Mouse (Mus musculus) kidney, adult 11 months (tissue): ENCODE data around the gene Mrpl16.

Experiments
- DNase-seq: peaks from one replicate; pipeline ENCODE4 v3.0.0; 2022

Gene Mrpl16

DNA sequence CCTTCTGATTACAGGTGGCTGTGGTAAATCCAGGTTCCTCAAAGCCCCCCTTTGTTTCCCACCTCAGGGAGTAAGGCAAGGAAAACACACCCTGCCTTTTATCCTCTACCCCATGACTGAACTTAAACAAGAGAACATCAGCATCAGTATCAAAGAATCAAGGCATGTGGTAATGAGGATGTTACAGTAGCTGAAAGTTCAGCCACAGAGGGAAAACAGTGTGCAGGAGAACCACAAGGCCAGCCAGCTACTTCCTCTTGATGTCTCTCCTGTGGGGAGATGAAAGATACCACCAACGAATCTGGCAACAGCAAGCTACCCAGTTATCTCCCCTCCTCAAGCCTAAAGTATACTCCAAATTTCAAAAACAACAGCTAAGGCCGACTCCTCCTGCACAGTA lies 37.1 kb downstream of the Mrpl16 start:
- no peak for DNase-seq

DNA sequence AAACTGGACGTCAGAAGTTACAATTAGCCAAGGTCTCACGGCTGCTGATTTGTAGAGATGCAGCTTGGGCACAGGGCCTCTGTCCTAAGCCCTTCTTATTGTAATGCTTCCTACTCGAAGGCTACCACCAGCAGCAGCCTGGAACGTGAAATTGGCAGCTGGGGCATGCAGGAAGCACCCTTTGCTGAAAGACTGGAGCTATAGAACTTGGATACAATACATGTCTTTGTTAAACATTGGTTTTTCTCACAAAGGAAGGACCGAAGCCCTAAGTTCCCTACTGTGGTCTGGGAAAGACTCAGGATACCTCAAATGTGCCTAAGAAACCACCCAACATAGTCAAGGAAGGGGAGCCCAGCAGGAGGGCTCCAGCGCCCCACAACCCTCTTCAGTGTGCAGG lies 37.6 kb downstream of the Mrpl16 start:
- no peak for DNase-seq

DNA sequence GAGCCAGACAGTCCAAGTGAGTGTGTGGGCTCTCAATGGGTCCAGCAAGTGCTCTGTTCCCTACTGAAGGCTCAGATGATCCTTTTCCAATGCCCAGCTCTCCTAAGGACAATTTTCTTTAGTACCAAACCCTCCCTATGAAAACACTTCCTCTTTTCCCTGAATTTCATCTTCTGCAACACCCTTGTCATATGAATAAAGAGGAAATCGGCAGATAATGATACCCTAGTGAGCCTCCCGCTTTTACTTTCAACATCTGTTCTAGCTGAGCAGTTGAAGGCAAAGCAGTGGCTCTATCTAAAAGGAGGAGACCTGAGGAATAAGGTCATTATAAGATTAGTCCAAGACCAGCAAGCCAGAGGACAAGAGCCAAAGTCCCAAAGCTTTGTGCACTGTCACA lies 38.3 kb downstream of the Mrpl16 start:
- no peak for DNase-seq

DNA sequence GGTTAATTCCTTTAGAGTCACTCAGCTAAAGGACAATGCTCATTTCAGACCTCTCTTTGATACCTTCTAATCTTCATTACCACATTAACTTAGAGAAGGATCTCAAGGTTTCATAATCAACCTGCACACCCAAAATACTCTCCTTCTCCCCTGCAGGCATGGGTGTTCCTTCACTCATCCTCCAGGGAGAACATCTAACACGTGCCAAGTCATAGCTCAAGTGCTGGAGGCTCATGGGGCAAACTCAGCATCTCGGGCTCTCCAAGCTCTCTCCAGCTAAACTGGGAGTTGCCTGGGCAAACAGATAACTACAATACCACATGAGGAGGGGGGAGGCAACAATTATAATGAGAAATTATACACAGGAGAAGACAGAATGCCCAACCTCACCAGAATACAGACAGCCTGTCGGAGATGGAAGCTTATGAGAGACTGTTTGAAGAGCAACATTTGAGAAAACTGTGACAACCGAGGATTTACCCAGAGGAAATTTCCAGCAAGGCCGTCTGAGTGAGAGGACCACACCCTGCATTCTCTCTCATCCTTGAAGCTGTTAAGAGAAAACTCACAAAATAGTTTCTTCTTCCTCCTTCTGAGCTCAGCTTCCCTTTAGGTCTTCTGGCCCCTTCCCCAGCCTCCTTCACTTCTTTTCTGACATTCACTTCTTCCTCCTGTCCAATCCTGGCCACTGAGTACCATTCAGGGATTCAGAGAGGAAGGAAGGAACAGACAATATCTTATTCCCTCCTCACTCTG lies 40.0 kb downstream of the Mrpl16 start:
- no peak for DNase-seq

DNA sequence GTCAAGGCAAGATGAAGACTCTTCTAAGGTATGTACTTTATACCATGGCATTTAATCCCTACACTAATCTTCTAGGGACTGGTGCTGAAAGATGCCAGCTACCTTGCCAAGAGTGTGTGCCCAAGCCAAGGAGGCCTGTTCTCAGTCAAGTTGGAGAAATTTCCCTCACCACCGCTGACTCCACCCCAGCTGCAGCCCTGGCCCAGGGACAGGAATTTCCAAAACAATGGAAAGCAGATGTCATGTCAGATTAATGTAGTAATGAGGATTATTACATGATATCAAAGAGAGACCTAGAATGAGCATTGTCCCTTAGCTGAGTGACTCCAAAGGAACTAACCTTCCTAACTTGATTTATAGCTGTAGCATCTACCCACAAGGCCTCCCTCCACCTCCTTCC lies 40.7 kb downstream of the Mrpl16 start:
- DNase-seq, result peak; percentile 21

DNA sequence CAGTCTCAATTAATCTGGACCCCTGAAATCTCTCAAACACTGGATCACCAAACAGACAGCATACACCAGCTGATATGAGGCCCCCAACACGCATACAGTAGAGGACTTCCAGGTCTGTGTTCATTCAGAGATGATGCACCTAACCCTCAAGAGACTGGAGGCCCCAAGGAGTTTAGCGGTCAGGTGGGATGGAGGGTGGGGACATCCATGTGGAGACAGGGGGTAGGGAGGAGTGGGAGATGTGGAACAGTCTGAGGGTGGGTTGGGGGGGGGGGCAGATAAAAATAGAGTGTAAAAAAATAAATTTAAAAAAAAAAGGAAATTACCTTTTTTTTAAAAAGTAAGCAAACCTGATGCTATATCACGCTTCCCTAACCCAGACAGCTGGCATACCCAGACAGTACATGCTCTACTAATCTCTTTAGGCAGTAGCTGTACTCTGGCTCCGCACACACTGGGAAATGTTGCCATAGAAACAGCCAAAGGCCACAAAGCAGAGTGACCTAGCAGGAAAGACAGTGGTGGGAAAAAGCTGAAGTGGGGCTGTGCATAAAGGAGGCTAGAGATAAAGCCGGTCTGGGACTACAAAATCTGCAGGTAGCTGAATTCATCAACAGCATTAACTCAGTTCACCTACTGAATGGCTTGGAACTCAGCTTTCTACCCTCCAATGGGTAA lies 41.6 kb downstream of the Mrpl16 start:
- DNase-seq, result peak; percentile 51

DNA sequence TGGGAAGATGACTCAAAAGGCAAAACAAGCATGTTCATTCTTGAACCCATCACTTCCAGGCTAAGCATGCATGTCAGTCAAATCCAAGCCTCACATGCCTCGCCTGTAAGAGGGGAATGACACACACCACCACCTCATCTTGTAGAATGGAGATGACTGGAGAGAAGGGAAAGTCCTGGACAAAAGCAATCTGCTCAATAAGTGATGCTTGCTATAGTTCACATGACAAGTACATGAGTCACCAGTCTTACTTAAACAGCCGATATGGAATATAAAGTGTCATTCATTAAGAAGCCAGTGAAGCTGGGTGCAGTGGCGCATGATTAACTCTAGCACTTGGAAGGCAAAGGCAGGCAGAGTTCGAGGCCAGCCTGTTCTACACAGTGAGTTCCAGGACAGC lies 42.9 kb downstream of the Mrpl16 start:
- no peak for DNase-seq

DNA sequence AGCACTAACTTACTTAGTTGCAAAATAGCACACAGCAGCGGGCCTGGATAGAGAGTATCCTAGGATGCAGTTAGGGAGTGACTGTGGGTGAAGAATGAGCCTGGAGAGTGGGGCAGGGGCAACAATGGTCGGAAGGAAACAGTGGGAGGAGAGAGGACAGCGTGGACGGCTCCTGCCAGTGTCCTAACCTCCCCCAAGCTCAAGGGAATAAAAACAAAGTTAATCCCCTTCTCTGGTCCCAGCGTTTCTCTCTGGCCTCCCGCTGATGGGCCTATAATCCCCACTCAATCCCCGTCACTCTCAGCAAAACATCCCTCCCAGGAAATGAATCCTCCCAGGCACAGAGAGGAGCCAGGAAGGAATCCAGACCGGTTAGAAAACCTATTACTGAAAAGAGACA lies 43.5 kb downstream of the Mrpl16 start:
- DNase-seq, result no peak

DNA sequence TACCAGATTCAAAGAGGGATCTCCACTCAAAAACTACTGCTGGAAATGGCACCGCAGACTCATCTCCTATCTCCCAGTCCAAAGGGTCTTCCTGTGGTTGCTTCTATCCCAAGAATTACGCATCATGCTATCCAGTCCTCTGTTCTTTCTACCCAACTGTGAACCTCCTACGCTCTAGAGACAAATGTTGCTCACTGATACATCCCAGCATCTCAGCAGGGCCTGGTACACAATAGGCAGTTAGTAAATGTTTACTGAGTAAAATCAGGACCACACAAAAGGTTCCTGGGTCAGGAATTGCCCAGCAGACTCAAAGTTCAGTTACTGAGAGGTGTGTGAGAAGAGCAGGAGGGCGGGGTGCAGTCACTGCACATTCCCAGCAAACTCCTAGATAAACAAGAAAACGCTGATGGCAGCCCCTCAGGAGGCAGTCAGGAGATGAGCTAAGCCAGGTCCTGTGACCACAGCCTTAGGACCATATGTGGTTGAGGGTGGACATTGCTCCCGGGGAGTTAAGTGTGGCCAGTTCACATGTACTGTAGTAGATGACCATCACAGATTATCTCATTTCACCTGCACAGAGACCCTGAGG lies 44.6 kb downstream of the Mrpl16 start:
- DNase-seq, result peak; percentile 85

DNA sequence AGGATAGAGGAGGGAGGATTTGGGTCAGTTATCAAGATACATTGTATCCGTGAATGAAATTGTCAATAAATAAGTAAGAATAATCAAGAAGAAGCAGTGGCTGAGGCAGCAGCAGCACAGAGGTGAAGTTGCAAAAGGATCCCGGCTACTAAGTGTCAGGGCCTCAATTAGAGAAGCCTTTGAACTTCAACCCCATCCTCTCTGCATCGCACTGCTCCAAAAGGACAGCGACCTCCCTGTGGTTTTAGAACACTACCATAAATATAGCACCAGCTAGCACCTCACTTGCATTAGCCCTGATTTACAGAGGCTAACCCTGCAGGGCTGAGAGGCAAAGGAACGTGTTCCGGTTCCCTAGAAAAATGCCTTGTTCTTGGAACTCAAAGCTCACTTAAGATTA lies 46.5 kb downstream of the Mrpl16 start:
- peak; percentile 38 for DNase-seq

DNA sequence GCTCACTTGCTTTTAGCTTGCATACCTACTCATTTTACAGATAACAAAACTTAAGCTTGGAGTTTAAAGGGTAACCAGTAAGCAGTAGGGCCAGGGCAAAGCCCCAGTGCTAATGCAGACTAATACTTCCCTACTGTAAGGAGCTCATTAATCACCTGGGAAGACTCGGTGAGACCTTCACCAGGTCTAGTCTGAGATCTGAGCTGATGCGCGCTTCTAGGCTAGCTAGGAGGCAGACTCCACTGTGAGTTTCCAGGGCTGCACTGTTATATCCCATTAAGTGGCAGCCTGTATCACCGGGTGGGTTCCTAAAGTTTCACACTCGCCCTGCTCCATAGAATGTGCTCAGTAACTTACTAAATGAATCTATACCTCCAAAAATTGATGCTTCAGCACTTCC lies 47.4 kb downstream of the Mrpl16 start:
- no peak for DNase-seq

DNA sequence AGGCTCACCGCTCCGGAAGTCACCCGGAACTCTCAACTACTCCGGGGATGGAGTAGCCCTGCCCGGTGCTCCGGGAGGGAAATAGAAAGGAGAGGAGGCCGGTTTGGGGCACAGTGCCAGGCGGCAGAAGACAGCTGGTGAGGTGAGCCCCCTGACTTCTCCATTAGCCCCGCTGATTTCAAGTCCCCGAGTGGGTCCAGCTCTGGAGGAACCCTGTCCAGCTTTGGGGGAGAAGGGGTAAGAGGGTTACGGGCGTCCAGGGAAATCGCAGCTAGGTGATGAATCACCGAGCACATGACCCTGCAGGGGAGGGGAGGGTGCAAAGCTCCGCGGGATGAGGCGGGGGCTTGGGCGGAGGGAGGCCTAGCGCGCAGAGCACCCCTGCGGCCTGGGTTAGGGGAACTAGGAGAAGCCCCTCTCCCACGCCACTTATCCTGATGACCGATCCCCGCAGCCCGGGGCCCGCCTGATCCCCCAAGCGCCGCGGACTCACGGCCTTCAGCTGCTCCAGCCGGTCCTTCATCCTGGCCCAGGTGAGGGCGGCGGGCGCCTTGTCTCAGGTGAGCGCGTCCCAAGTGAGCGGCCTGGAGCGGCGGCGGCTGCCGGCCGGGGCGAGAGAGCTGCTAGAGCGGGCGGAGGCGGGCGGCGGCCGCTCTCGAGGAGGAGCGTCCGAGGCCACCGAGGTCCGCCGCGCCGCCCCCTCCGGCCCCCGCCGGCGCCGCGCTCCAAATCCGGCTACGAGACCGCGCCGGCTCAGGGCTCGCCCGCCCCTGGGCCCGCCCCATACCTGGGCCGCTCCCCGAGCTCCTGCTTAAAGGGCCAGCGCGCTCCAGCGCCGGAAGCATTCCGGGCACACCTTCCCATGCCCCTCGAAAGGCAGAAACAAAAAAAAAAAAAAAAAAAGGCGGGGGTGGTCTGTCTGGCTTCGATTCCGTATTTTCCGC lies 48.3 kb downstream of the Mrpl16 start:
- DNase-seq, result peak; percentile 75

DNA sequence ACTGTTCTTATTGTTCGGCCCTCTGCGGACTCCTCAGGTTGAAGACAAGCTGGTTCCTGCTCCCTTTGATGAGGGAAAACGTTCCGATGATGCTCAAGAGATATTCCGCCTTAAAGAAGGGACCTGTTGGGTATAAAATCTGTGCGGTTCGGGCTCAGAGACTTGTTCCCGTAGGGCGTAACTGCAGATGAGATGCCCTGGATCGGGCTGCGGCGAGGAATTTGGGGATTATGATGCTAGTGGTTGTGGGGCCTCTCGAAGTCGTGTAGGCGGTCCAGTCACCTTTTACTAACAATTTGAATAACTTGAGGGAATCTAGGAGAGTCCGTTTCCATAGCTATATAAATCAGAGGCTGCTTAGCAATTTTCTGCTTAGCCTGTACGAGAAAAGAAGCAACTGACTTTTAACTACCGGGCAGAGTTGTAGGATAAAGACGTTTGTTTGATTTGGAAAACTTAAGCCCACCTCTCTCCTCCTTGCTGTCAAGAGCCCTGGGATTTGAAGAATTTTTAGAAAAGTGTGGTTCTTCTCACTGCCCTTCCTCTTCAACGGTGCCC lies 49.0 kb downstream of the Mrpl16 start, which contains the start of gene Stx3:
Gene Stx3, minus strand, starts transcription at position 261 of the 558 bp plus-strand sequence.
- no peak for DNase-seq

DNA sequence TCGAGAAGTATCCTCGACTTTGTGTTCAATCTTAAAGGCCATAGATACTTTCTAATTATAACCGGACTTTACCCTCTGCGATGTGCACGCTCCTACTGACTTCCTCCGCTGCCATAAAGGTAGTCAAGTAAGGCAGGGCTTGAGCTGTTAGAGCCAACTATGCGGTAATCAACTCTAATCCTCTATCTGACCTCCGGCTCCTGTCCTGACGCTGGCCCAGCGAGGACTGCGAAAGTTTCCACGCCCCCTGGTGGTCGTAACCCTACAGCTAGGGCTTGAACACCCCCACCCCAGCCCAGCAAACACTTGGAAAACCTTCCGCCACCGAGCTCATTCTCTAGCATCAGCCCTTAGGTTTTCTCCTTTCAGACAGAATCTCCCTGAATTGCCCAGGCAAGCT lies 49.6 kb downstream of the Mrpl16 start:
- DNase-seq, result peak; percentile 72

DNA sequence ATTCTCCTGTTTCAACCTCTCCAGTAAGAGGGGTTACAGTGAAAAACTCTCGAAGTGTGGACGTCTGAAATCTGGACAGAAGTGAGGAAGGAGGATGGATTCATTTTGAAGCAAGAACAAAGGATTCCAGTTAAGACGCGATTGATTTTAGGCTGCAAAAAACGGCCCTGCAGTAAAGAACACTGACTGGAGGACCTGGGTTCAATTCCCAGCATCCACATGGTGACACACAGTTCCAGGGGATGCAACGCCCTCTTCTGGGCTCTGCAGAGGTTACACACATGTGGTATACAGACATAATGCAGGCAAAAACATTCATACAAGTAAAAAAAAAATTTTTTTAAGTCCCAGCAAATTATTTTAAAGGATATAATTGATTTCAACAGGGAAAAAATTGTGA lies 50.0 kb downstream of the Mrpl16 start:
- peak; percentile 11 for DNase-seq

DNA sequence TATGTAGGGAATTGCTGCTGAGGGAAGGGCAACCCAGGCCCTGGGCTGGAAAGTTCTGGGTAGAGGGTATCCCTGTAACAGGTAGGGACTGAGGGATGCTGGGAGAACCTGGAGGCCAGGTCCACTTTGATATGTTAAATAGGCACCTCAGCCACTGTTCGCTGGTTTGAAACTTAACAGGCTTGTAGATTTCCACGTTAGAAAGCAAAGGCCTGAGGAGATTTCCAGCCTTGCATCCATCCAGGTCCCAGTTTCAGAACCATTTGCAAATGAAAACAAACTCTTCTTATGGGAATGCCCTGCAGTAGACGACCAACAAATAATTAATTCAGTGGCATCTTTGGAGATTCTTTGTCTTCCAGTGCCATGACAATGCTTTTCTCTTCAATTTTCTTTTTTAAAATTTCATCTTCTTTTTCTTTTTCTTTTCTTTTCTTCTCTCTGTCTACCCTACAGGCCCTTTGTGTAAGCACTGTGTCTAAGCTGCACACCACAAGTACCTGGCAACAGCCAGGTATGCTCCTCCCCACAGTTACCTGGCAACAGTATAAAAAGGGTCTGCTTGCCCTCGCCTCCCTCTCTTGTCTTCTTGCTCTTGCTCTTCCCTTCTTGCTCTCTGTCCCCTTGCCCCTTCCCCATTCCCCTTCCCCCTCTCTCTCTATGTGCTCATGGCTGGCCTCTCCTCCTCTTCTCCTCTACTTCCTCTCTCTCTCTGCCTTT lies 53.3 kb downstream of the Mrpl16 start:
- no peak for DNase-seq
